Mouse (Mus musculus) lung, postnatal 0 days (tissue): ENCODE measurements around the gene Znrd1. TPM values are rescaled to one million over a fixed set of nuclear protein-coding genes. Genes with fewer than 3 reads are reported as not detected.

Experiments used
- ATAC-seq: fragments of 200-750 bp; cut with Nextera tagmentation; 2 replicates; pipeline ENCODE4 v1.8.0; 2017; ENCODE audit warnings: moderate library complexity
- DNase-seq: peaks from one replicate; pipeline ENCODE4 v3.0.0-alpha.2; 2016; ENCODE audit warnings: low spot score
- H3K27ac ChIP-seq: fragments of 300-500 bp; sonication (generic); 2 replicates; pipeline ENCODE4 v1.5.1; 2014; ENCODE audit warnings: antibody characterized with exemption, mild to moderate bottlenecking, low read length, mixed read lengths
- H3K27me3 ChIP-seq: fragments of 300-500 bp; sonication (generic); replicated peaks from 2 replicates; pipeline ENCODE4 v1.6.1; 2014; ENCODE audit warnings: low read length, mixed read lengths; ENCODE audit not compliant: insufficient read depth
- H3K36me3 ChIP-seq: fragments of 300-500 bp; sonication (generic); 2 replicates; pipeline ENCODE4 v1.6.1; 2014; ENCODE audit warnings: low read length, mixed read lengths; ENCODE audit not compliant: insufficient read depth
- H3K4me1 ChIP-seq: fragments of 300-500 bp; sonication (generic); 2 replicates; pipeline ENCODE4 v1.6.1; 2014; ENCODE audit warnings: antibody characterized with exemption, low read depth, low read length, mixed read lengths; ENCODE audit not compliant: insufficient read depth
- H3K4me2 ChIP-seq: fragments of 300-500 bp; sonication (generic); replicated peaks from 2 replicates; pipeline ENCODE4 v1.6.1; 2014; ENCODE audit warnings: low read depth, mild to moderate bottlenecking, low read length, moderate library complexity, mixed read lengths
- H3K4me3 ChIP-seq: fragments of 300-500 bp; sonication (generic); 2 replicates; pipeline ENCODE4 v1.5.1; 2014; ENCODE audit warnings: low read depth, low read length
- H3K9ac ChIP-seq: fragments of 300-500 bp; sonication (generic); replicated peaks from 2 replicates; pipeline ENCODE4 v1.6.1; 2014; ENCODE audit warnings: low read depth, mild to moderate bottlenecking
- H3K9me3 ChIP-seq: fragments of 300-500 bp; sonication (generic); 2 replicates; pipeline ENCODE4 v1.6.1; 2016; ENCODE audit warnings: low read length, mixed read lengths
- CTCF ChIP-seq: IDR thresholded peaks from 2 replicates; pipeline ENCODE4 v1.5.1; 2016; ENCODE audit warnings: antibody characterized with exemption, mild to moderate bottlenecking
- EP300 ChIP-seq: IDR thresholded peaks from 2 replicates; pipeline ENCODE4 v1.6.1; 2016; ENCODE audit warnings: antibody characterized with exemption, mild to moderate bottlenecking, control low read depth
- WGBS: fragments of 180-500 bp; shearing (Covaris S2); extraction: QIAGEN DNeasy Blood & Tissue Kit; methylation state at CpG from one replicate; pipeline ENCODE4 v1.1.7; 2014; 5-methylcytosine and 5-hydroxymethylcytosine counted together
- polyA plus RNA-seq: library from polyadenylated mRNA; unstranded; fragments of >200 nt; fragmentation: Nextera tagmentation; extraction: Ambion mirVana; gene quantifications from 2 replicates; pipeline ENCODE4 v1.2.1, GENCODE M21; 2015

Gene Znrd1
- polyA plus RNA-seq, 1 experiment from 2014 or later: 72.8 TPM

GRCm38 (mm10) chr17:36938056-36938455 lies 20.3 kb downstream of the Znrd1 start:
- 77% methylated on average over 2 of the region's 2 CpGs for WGBS
- no peak for TF ChIP-seq CTCF
- TF ChIP-seq EP300: no peak
- no peaks in the 10 kb centered on the region for H3K4me1 ChIP-seq
- H3K36me3 ChIP-seq: no peaks in the 10 kb centered on the region
- peaks cover 5% of the 10 kb centered on the region; the same call in 1 of the 2 replicates for H3K27me3 ChIP-seq
- no peak overlapping the region for H3K4me3 ChIP-seq
- H3K9ac ChIP-seq: no peak overlapping the region
- H3K4me2 ChIP-seq: no peak overlapping the region
- no peak for ATAC-seq
- no peaks in the 10 kb centered on the region for H3K9me3 ChIP-seq
- DNase-seq: no peak
- no peak overlapping the region for H3K27ac ChIP-seq

GRCm38 (mm10) chr17:36931806-36932205 lies 26.6 kb downstream of the Znrd1 start:
- Histone ChIP-seq H3K4me2 (no peak overlapping the region), H3K9ac (no peak overlapping the region), H3K36me3 (no peaks in the 10 kb centered on the region), H3K4me3 (no peak overlapping the region), H3K9me3 (no peaks in the 10 kb centered on the region), H3K27me3 (no peaks in the 10 kb centered on the region), H3K4me1 (peaks cover 7% of the 10 kb centered on the region; the same call in 1 of the 2 replicates), H3K27ac (0 out of 2 replicates have a peak overlapping the region, but pooled peaks have one; percentile 26)
- WGBS: 7% methylated on average over 2 of the region's 2 CpGs
- ATAC-seq (peak; percentile 72), DNase-seq (peak; percentile 74)
- TF ChIP-seq CTCF (no peak), EP300 (peak; percentile 70)

GRCm38 (mm10) chr17:36931130-36931529 lies 27.2 kb downstream of the Znrd1 start:
- Histone ChIP-seq H3K4me2 (no peak overlapping the region), H3K9ac (no peak overlapping the region), H3K27ac (0 out of 2 replicates have a peak overlapping the region, but pooled peaks have one; percentile 26), H3K9me3 (no peaks in the 10 kb centered on the region), H3K4me1 (peaks cover 7% of the 10 kb centered on the region; the same call in 1 of the 2 replicates), H3K36me3 (no peaks in the 10 kb centered on the region), H3K27me3 (no peaks in the 10 kb centered on the region), H3K4me3 (no peak overlapping the region)
- DNase-seq (no peak), ATAC-seq (no peak)
- TF ChIP-seq EP300 (no peak), CTCF (no peak)
- 83% methylated on average over 4 of the region's 4 CpGs for WGBS

GRCm38 (mm10) chr17:36930233-36930632 lies 28.1 kb downstream of the Znrd1 start:
- Histone ChIP-seq H3K4me1 (peaks cover 7% of the 10 kb centered on the region; the same call in 1 of the 2 replicates), H3K9ac (no peak overlapping the region), H3K9me3 (no peaks in the 10 kb centered on the region), H3K27me3 (no peaks in the 10 kb centered on the region), H3K27ac (no peak overlapping the region), H3K4me3 (no peak overlapping the region), H3K4me2 (no peak overlapping the region), H3K36me3 (no peaks in the 10 kb centered on the region)
- DNase-seq (peak; percentile 22), ATAC-seq (peak; percentile 61)
- 63% methylated on average over 6 of the region's 6 CpGs for WGBS
- TF ChIP-seq CTCF: no peak
- TF ChIP-seq EP300: no peak

- H3K36me3 ChIP-seq: no peaks in the 10 kb centered on the region
- 64% methylated on average over 12 of the region's 12 CpGs for WGBS
These were observed 29.0 kb downstream of the Znrd1 start for GRCm38 (mm10) chr17:36929236-36929932.

GRCm38 (mm10) chr17:36927496-36928120 lies 30.8 kb downstream of the Znrd1 start:
- H3K9me3 ChIP-seq: no peaks in the 10 kb centered on the region
- no peak overlapping the region for H3K4me2 ChIP-seq
- TF ChIP-seq CTCF (no peak), EP300 (no peak)
- no peaks in the 10 kb centered on the region for H3K27me3 ChIP-seq
- whole genome bisulfite sequencing: 27% methylated on average over 10 of the region's 10 CpGs
- H3K4me1 ChIP-seq: peaks cover 7% of the 10 kb centered on the region; the same call in 1 of the 2 replicates
- no peak for DNase-seq
- no peak for ATAC-seq
- H3K36me3 ChIP-seq: no peaks in the 10 kb centered on the region
- no peak overlapping the region for H3K4me3 ChIP-seq
- H3K27ac ChIP-seq: no peak overlapping the region
- H3K9ac ChIP-seq: no peak overlapping the region

More at GRCm38 (mm10) chr17:36929236-36929932, 29.0 kb downstream of the Znrd1 start:
- DNase-seq (no peak), ATAC-seq (no peak)
- H3K4me1 ChIP-seq: peaks cover 7% of the 10 kb centered on the region; the same call in 1 of the 2 replicates
- no peak overlapping the region for H3K4me3 ChIP-seq
- no peaks in the 10 kb centered on the region for H3K9me3 ChIP-seq
- TF ChIP-seq CTCF (no peak), EP300 (no peak)
- no peaks in the 10 kb centered on the region for H3K27me3 ChIP-seq
- no peak overlapping the region for H3K27ac ChIP-seq
- no peak overlapping the region for H3K9ac ChIP-seq
- no peak overlapping the region for H3K4me2 ChIP-seq
